Mouse (Mus musculus) limb, embryonic 14.5 days (tissue): ENCODE data around the gene Gramd4. TPM values are rescaled to one million over a fixed set of nuclear protein-coding genes. Genes with fewer than 3 reads are reported as not detected.

Experiments
- ATAC-seq: fragments of 200-750 bp; cut with Nextera tagmentation; 2 replicates; pipeline ENCODE4 v1.8.0; 2017; ENCODE audit warnings: low read depth, moderate number of reproducible peaks, moderate TSS enrichment; ENCODE audit not compliant: low FRiP score
- DNase-seq: peaks from one replicate; pipeline ENCODE4 v3.0.0-alpha.2; 2015; ENCODE audit warnings: low spot score
- H3K27ac ChIP-seq: fragments of 300-500 bp; sonication (generic); replicated peaks from 2 replicates; pipeline ENCODE4 v1.5.1; 2014; ENCODE audit warnings: low read depth, mild to moderate bottlenecking, low read length, moderate library complexity, mixed read lengths
- H3K27me3 ChIP-seq: fragments of 300-500 bp; sonication (generic); 2 replicates; pipeline ENCODE4 v1.6.1; 2014; ENCODE audit warnings: low read length, mixed read lengths; ENCODE audit not compliant: control insufficient read depth, insufficient read depth
- H3K36me3 ChIP-seq: fragments of 300-500 bp; sonication (generic); 2 replicates; pipeline ENCODE4 v1.6.1; 2014; ENCODE audit warnings: mild to moderate bottlenecking, low read length, moderate library complexity, mixed read lengths; ENCODE audit not compliant: control insufficient read depth, insufficient read depth
- H3K4me1 ChIP-seq: fragments of 300-500 bp; sonication (generic); 2 replicates; pipeline ENCODE4 v1.6.1; 2014; ENCODE audit warnings: antibody characterized with exemption, low read length, mixed read lengths; ENCODE audit not compliant: control insufficient read depth, insufficient read depth
- H3K4me2 ChIP-seq: fragments of 300-500 bp; sonication (generic); replicated peaks from 2 replicates; pipeline ENCODE4 v1.6.1; 2014; ENCODE audit warnings: low read depth, mild to moderate bottlenecking, low read length, moderate library complexity; ENCODE audit not compliant: severe bottlenecking
- H3K4me3 ChIP-seq: fragments of 300-500 bp; sonication (generic); replicated peaks from 2 replicates; pipeline ENCODE4 v1.5.1; 2014; ENCODE audit warnings: low read length
- H3K9ac ChIP-seq: fragments of 300-500 bp; sonication (generic); 2 replicates; pipeline ENCODE4 v1.6.1; 2014; ENCODE audit warnings: mild to moderate bottlenecking, low read depth, low read length, moderate library complexity; ENCODE audit not compliant: severe bottlenecking
- H3K9me3 ChIP-seq: fragments of 300-500 bp; sonication (generic); 2 replicates; pipeline ENCODE4 v1.6.1; 2016; ENCODE audit warnings: low read length; ENCODE audit not compliant: control insufficient read depth
- POLR2A ChIP-seq: fragments of 200-500 bp; IDR thresholded peaks from 2 replicates; pipeline ENCODE4 v1.8.0; 2012; ENCODE audit warnings: inconsistent platforms, mild to moderate bottlenecking, moderate library complexity, borderline replicate concordance; ENCODE audit not compliant: insufficient read depth, insufficient read length; ENCODE audit errors: extremely low read depth
- WGBS: fragments of 180-500 bp; shearing (Covaris S2); extraction: QIAGEN DNeasy Blood & Tissue Kit; methylation state at CpG from one replicate; pipeline ENCODE4 v1.1.7; 2014; 5-methylcytosine and 5-hydroxymethylcytosine counted together
- polyA plus RNA-seq, 2 experiments: library from polyadenylated mRNA; depleted of rRNA in 1 of 2; stranded (reverse) in 1 of 2; unstranded in 1 of 2; fragments of >200 nt; fragmentation: Nextera tagmentation in 1 of 2; extraction: Ambion mirVana in 1 of 2; gene quantifications; 2 replicates each; pipeline versions ENCODE4 v1.2.1 to v1.2.3; 2012 to 2014

The Gramd4 gene
- polyA plus RNA-seq, 2 experiments = 12.3 to 23.5 TPM

GRCm38 (mm10) chr15:86065367-86065766 lies 7.9 kb downstream of the Gramd4 start:
- no peaks in the 10 kb centered on the region for H3K36me3 ChIP-seq
- DNase-seq (no peak), ATAC-seq (no peak)
- H3K9ac ChIP-seq = no peak overlapping the region
- no peak overlapping the region for H3K27ac ChIP-seq
- H3K4me3 ChIP-seq = no peak overlapping the region
- H3K9me3 ChIP-seq = no peaks in the 10 kb centered on the region
- 92% methylated on average over 4 of the region's 4 CpGs for WGBS
- H3K4me2 ChIP-seq = no peak overlapping the region
- no peak for TF ChIP-seq POLR2A
- H3K27me3 ChIP-seq = no peaks in the 10 kb centered on the region
- H3K4me1 ChIP-seq = peaks cover 36% of the 10 kb centered on the region

GRCm38 (mm10) chr15:86066836-86067580 lies 9.5 kb downstream of the Gramd4 start:
- Histone ChIP-seq H3K27ac (no peak overlapping the region), H3K4me1 (peaks cover 23% of the 10 kb centered on the region), H3K4me3 (no peak overlapping the region), H3K27me3 (no peaks in the 10 kb centered on the region), H3K9ac (no peak overlapping the region), H3K36me3 (no peaks in the 10 kb centered on the region), H3K4me2 (no peak overlapping the region), H3K9me3 (no peaks in the 10 kb centered on the region)
- no peak for ATAC-seq
- DNase-seq = no peak
- no peak for TF ChIP-seq POLR2A
- WGBS = 55% methylated on average over 13 of the region's 14 CpGs

GRCm38 (mm10) chr15:86067581-86067910 lies 10.1 kb downstream of the Gramd4 start:
- 0 out of 2 replicates have a peak overlapping the region, but pooled peaks have one; percentile 16 for H3K9ac ChIP-seq
- H3K4me2 ChIP-seq = no peak overlapping the region
- no peak overlapping the region for H3K4me3 ChIP-seq
- 54% methylated on average over 6 of the region's 6 CpGs for WGBS
- no peaks in the 10 kb centered on the region for H3K36me3 ChIP-seq
- peaks cover 23% of the 10 kb centered on the region for H3K4me1 ChIP-seq
- no peaks in the 10 kb centered on the region for H3K9me3 ChIP-seq
- TF ChIP-seq POLR2A = no peak
- DNase-seq (no peak), ATAC-seq (no peak)
- no peaks in the 10 kb centered on the region for H3K27me3 ChIP-seq
- H3K27ac ChIP-seq = no peak overlapping the region

GRCm38 (mm10) chr15:86067941-86068495 lies 10.5 kb downstream of the Gramd4 start:
- H3K4me2 ChIP-seq = no peak overlapping the region
- 81% methylated on average over 4 of the region's 4 CpGs for WGBS
- DNase-seq (no peak), ATAC-seq (no peak)
- no peaks in the 10 kb centered on the region for H3K36me3 ChIP-seq
- no peak overlapping the region for H3K4me3 ChIP-seq
- no peaks in the 10 kb centered on the region for H3K27me3 ChIP-seq
- H3K27ac ChIP-seq = no peak overlapping the region
- H3K4me1 ChIP-seq = peaks cover 23% of the 10 kb centered on the region
- peak overlapping the region; percentile 16; the same call in 1 of the 2 replicates for H3K9ac ChIP-seq
- H3K9me3 ChIP-seq = no peaks in the 10 kb centered on the region
- TF ChIP-seq POLR2A = no peak

GRCm38 (mm10) chr15:86069011-86069791 lies 11.7 kb downstream of the Gramd4 start:
- H3K4me2 ChIP-seq = no peak overlapping the region
- ATAC-seq (no peak), DNase-seq (no peak)
- H3K9ac ChIP-seq = no peak overlapping the region
- no peaks in the 10 kb centered on the region for H3K27me3 ChIP-seq
- no peaks in the 10 kb centered on the region for H3K36me3 ChIP-seq
- no peak overlapping the region for H3K4me3 ChIP-seq
- peaks cover 23% of the 10 kb centered on the region for H3K4me1 ChIP-seq
- no peak for TF ChIP-seq POLR2A
- 79% methylated on average over 10 of the region's 10 CpGs for WGBS
- H3K9me3 ChIP-seq = no peaks in the 10 kb centered on the region
- no peak overlapping the region for H3K27ac ChIP-seq
